Comparison of ENCODE assay signal across 7 mouse cellular contexts in the genomic region with DNA sequence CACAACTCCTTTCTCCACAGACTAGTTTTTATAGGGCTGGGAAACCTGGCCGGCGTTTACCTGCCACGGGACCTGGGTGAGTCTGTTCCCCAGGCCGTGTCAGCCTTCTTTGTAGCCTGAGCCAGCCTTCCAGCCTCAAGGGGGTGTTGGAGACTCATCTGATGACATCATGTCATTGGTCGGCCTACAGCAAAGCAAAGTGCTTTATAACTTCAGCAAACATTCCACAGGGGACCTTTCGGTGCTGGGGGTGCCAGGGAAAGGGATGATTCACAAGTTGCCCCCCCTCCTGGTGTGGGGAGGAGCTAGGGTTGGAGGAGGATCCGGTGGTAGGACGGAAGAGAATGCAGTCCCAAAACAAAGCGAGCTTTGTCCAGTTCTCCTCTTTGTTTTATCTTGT. TPM values are rescaled to one million over a fixed set of nuclear protein-coding genes. Genes with fewer than 3 reads are reported as not detected.
DNase-seq lines count a peak whose midpoint lies in the region.

No protein-coding gene starts in this region.

- H3K4me1 ChIP-seq in heart, embryonic 10.5 days: peaks cover 83% of the 10 kb centered on the region

- H3K9me3 ChIP-seq in heart, embryonic 10.5 days: no peaks in the 10 kb centered on the region

- 23% methylated on average over 9 of the region's 9 CpGs for WGBS in heart, embryonic 10.5 days

- DNase-seq in ES-CJ7 (ENCODE audit: low read depth, low spot score) (peak; percentile 67), adipocyte (ENCODE audit: low spot score) (peak; percentile 51)
- no peak for DNase-seq in heart, embryonic 10.5 days (ENCODE audit: low spot score)
- DNase-seq in kidney, adult 9 months: peak; percentile 64
- DNase-seq in lung, postnatal 10 days: peak; percentile 94
- DNase-seq in cerebellum, postnatal 10 days: no peak
- DNase-seq in thymus, postnatal 10 days (ENCODE audit: low spot score in 2 of 2): no peak

- peaks cover 40% of the 10 kb centered on the region for H3K27me3 ChIP-seq in heart, embryonic 10.5 days (ENCODE audit: insufficient read depth, poor library complexity, severe bottlenecking)

- H3K36me3 ChIP-seq in heart, embryonic 10.5 days: peaks cover 24% of the 10 kb centered on the region

- H3K4me3 ChIP-seq in heart, embryonic 10.5 days: peak overlapping the region; percentile 76

- peak overlapping the region; percentile 96 for H3K27ac ChIP-seq in heart, embryonic 10.5 days

RNA-seq across cellular contexts. Expression of gene Cdc42ep1, which starts 2.4 kb away (rescaled TPM):
- polyA plus RNA-seq in heart, embryonic 10.5 days (2016; fragmentation: Nextera tagmentation; extraction: Ambion mirVana): 35.1 and 37.3 TPM in 2 replicates

RNA-seq across cellular contexts. Expression of gene Lgals2, which starts 10.5 kb away (rescaled TPM):
- 2.2 TPM in 1 of 2 replicates, not detected in the other for polyA plus RNA-seq in heart, embryonic 10.5 days (2016; fragmentation: Nextera tagmentation; extraction: Ambion mirVana)

RNA-seq across cellular contexts. Expression of gene Gga1, which starts 32.2 kb away (rescaled TPM):
- polyA plus RNA-seq in heart, embryonic 10.5 days (2016; fragmentation: Nextera tagmentation; extraction: Ambion mirVana): 51.5 and 56.6 TPM in 2 replicates

RNA-seq across cellular contexts. Expression of gene Card10, which starts 41.9 kb away (rescaled TPM):
- 3.5 and 4.0 TPM in 2 replicates for polyA plus RNA-seq in heart, embryonic 10.5 days (2016; fragmentation: Nextera tagmentation; extraction: Ambion mirVana)

RNA-seq across cellular contexts. Expression of gene Gm49510, which starts 54.7 kb away (rescaled TPM):
- polyA plus RNA-seq in heart, embryonic 10.5 days (2016; fragmentation: Nextera tagmentation; extraction: Ambion mirVana): 0.11 and 0.38 TPM in 2 replicates

Comparison
In these comparisons a context has a peak if more than half of its experiments do, and no peak if none do; other contexts are left out.
1. DNase-seq: peak in ES-CJ7 (single experiment), adipocyte (single experiment), kidney, adult 9 months (single experiment) and lung, postnatal 10 days (single experiment); none in heart, embryonic 10.5 days (single experiment), cerebellum, postnatal 10 days (0 of 2) and thymus, postnatal 10 days (0 of 2).